Mouse (Mus musculus) spleen, postnatal 0 days (tissue): ENCODE results near the gene Slc35a5. TPM values are rescaled to one million over a fixed set of nuclear protein-coding genes. Genes with fewer than 3 reads are reported as not detected.

Source experiments
- polyA plus RNA-seq: library from polyadenylated mRNA; unstranded; fragments of >200 nt; fragmentation: Nextera tagmentation; extraction: Ambion mirVana; gene quantifications from 2 replicates; pipeline ENCODE4 v1.2.1, GENCODE M21; 2015

Gene Slc35a5
- 8.4 and 10.7 TPM in 2 replicates for polyA plus RNA-seq

GRCm38 (mm10) chr16:45158522-45159388 is at the start of gene Slc35a5, which contains the start of gene Atg3:
TSS of gene Slc35a5 (minus strand) at chr16:45158706.
TSS of gene Atg3 (plus strand) at chr16:45158785.

GRCm38 (mm10) chr16:45093137-45093731 is 65.3 kb downstream of the Slc35a5 start, which contains the start of gene Ccdc80:
TSS of gene Ccdc80 (plus strand) at chr16:45093402.

Other genes with a start within 250 kb of the Slc35a5 start
- 6.6 and 13.8 TPM in 2 replicates for gene Cd200r3, start 215.0 kb downstream of the Slc35a5 start, polyA plus RNA-seq
- 26.9 and 37.8 TPM in 2 replicates for gene Ccdc80, start 65.3 kb downstream of the Slc35a5 start, polyA plus RNA-seq
- 26.0 and 35.2 TPM in 2 replicates for gene Atg3, start 79 bp upstream of the Slc35a5 start, polyA plus RNA-seq
- 1.9 and 2.4 TPM in 2 replicates for gene Btla, start 65.6 kb upstream of the Slc35a5 start, polyA plus RNA-seq